Mouse (Mus musculus) ES-Bruce4 (cell line): ENCODE measurements around the gene Atp5h. TPM values are rescaled to one million over a fixed set of nuclear protein-coding genes. Genes with fewer than 3 reads are reported as not detected.

Experiments used
- H3K27ac ChIP-seq: 2 replicates; pipeline ENCODE4 v1.5.1; 2012; ENCODE audit warnings: low read length, inconsistent platforms; ENCODE audit not compliant: insufficient read depth
- H3K27me3 ChIP-seq: 2 replicates; pipeline ENCODE4 v1.6.1; 2012; ENCODE audit warnings: mild to moderate bottlenecking, low read length, inconsistent platforms; ENCODE audit not compliant: control insufficient read depth, poor library complexity, insufficient read depth, severe bottlenecking
- H3K36me3 ChIP-seq: 2 replicates; pipeline ENCODE4 v1.6.1; 2012; ENCODE audit warnings: inconsistent platforms, mild to moderate bottlenecking, low read length, moderate library complexity; ENCODE audit not compliant: control insufficient read depth, poor library complexity, insufficient read depth, severe bottlenecking
- H3K4me1 ChIP-seq: one replicate; pipeline ENCODE4 v1.8.1; 2011; ENCODE audit warnings: low read length; ENCODE audit not compliant: control insufficient read depth, insufficient read depth
- H3K4me3 ChIP-seq: 2 replicates; pipeline ENCODE4 v1.5.1; 2011; ENCODE audit warnings: low read depth, mild to moderate bottlenecking, low read length
- H3K9ac ChIP-seq: 2 replicates; pipeline ENCODE4 v1.6.1; 2012; ENCODE audit warnings: low read depth, mild to moderate bottlenecking, inconsistent platforms; ENCODE audit not compliant: poor library complexity, severe bottlenecking
- H3K9me3 ChIP-seq: replicated peaks from 2 replicates; pipeline ENCODE4 v1.6.1; 2012; ENCODE audit warnings: mild to moderate bottlenecking, low read length, inconsistent platforms; ENCODE audit not compliant: control insufficient read depth, poor library complexity, insufficient read depth, severe bottlenecking
- CTCF ChIP-seq: IDR thresholded peaks from one replicate; pipeline ENCODE4 v1.8.1; 2011; ENCODE audit warnings: low read depth, low read length
- EP300 ChIP-seq: IDR thresholded peaks from 2 replicates; pipeline ENCODE4 v1.6.1; 2011; ENCODE audit warnings: low read depth, low read length; ENCODE audit not compliant: insufficient read depth
- POLR2A ChIP-seq: IDR thresholded peaks from one replicate; pipeline ENCODE4 v1.8.1; 2011; ENCODE audit warnings: low read length; ENCODE audit not compliant: insufficient read depth
- polyA plus RNA-seq: library from polyadenylated mRNA; stranded (reverse); fragments of >200 nt; gene quantifications from 2 replicates; pipeline ENCODE4 v1.2.4, GENCODE M21; 2011; ENCODE audit warnings: low read depth; ENCODE audit not compliant: missing spikeins, insufficient read depth, insufficient read length

Atp5h gene
- polyA plus RNA-seq, 1 experiment: 340 TPM

GRCm38 (mm10) chr11:115377254-115377653 lies 42.5 kb downstream of the Atp5h start:
- Histone ChIP-seq H3K9me3 (no peaks in the 10 kb centered on the region), H3K36me3 (no peaks in the 10 kb centered on the region), H3K4me1 (no peaks in the 10 kb centered on the region), H3K27me3 (no peaks in the 10 kb centered on the region), H3K4me3 (no peak overlapping the region), H3K27ac (no peak overlapping the region), H3K9ac (no peak overlapping the region)
- TF ChIP-seq CTCF (no peak), POLR2A (no peak), EP300 (no peak)

GRCm38 (mm10) chr11:115376722-115377121 lies 43.0 kb downstream of the Atp5h start:
- Histone ChIP-seq H3K9ac (no peak overlapping the region), H3K4me1 (no peaks in the 10 kb centered on the region), H3K27ac (no peak overlapping the region), H3K27me3 (no peaks in the 10 kb centered on the region), H3K9me3 (no peaks in the 10 kb centered on the region), H3K36me3 (no peaks in the 10 kb centered on the region), H3K4me3 (no peak overlapping the region)
- TF ChIP-seq CTCF (no peak), EP300 (no peak), POLR2A (no peak)

- Histone ChIP-seq H3K27me3 (no peaks in the 10 kb centered on the region), H3K4me1 (no peaks in the 10 kb centered on the region), H3K9me3 (no peaks in the 10 kb centered on the region), H3K36me3 (no peaks in the 10 kb centered on the region), H3K9ac (no peak overlapping the region), H3K27ac (no peak overlapping the region), H3K4me3 (no peak overlapping the region)
- TF ChIP-seq CTCF (no peak), EP300 (no peak), POLR2A (no peak)
These were observed 44.9 kb downstream of the Atp5h start for GRCm38 (mm10) chr11:115374695-115375425.

- Histone ChIP-seq H3K4me1 (no peaks in the 10 kb centered on the region), H3K27me3 (no peaks in the 10 kb centered on the region), H3K9me3 (no peaks in the 10 kb centered on the region), H3K9ac (no peak overlapping the region), H3K36me3 (no peaks in the 10 kb centered on the region), H3K27ac (no peak overlapping the region), H3K4me3 (no peak overlapping the region)
- no peak for TF ChIP-seq POLR2A
- TF ChIP-seq CTCF: no peak
- no peak for TF ChIP-seq EP300
These were observed 45.7 kb downstream of the Atp5h start for GRCm38 (mm10) chr11:115373805-115374694.

- peaks cover 4% of the 10 kb centered on the region; the same call in 1 of the 2 replicates for H3K27me3 ChIP-seq
These were observed 47.0 kb downstream of the Atp5h start for GRCm38 (mm10) chr11:115372737-115373136.

More at GRCm38 (mm10) chr11:115372737-115373136, 47.0 kb downstream of the Atp5h start:
- Histone ChIP-seq H3K36me3 (no peaks in the 10 kb centered on the region), H3K9ac (no peak overlapping the region), H3K4me1 (no peaks in the 10 kb centered on the region), H3K9me3 (no peaks in the 10 kb centered on the region), H3K4me3 (no peak overlapping the region), H3K27ac (no peak overlapping the region)
- TF ChIP-seq EP300 (no peak), POLR2A (no peak), CTCF (no peak)
